Mouse (Mus musculus): Measurements from ENCODE around the gene Bcl9l.
A peak's percentile ranks its signal among the peaks of the same experiment; 100 is the strongest.

GRCm38 (mm10) chr9:44478959-44479605, 3.5 kb upstream of the Bcl9l start:
- TF ChIP-seq EP300 (IDR thresholded peaks at IDR 0.05) = no peak
- TF ChIP-seq CTCF (IDR thresholded peaks at IDR 0.05) = peak; percentile 45
